Mouse (Mus musculus) inflammation-experienced regulatory T-cells, adult 6 months (primary cell): ENCODE data around the gene Tmem30b. TPM values are rescaled to one million over a fixed set of nuclear protein-coding genes. Genes with fewer than 3 reads are reported as not detected.

ENCODE experiments used
- ATAC-seq: one replicate; pipeline ENCODE4 v1.8.0; 2017
- polyA plus RNA-seq, 3 experiments: library from polyadenylated mRNA; unstranded; fragments of 100-300 nt; shearing (Covaris generic); gene quantifications; one replicate each; pipeline ENCODE4 v1.2.1; 2017

Gene Tmem30b
- polyA plus RNA-seq, 3 experiments from 2014 or later: 0.15 to 0.18 TPM; not detected in 1

- no peak for ATAC-seq
Observed at GRCm38 (mm10) chr12:73516516-73516915, 29.7 kb downstream of the Tmem30b start.

GRCm38 (mm10) chr12:73514722-73515121, 31.5 kb downstream of the Tmem30b start:
- ATAC-seq: no peak

- ATAC-seq: no peak
Observed at GRCm38 (mm10) chr12:73513958-73514357, 32.2 kb downstream of the Tmem30b start.

- ATAC-seq: no peak
Observed at GRCm38 (mm10) chr12:73511467-73512047, 34.6 kb downstream of the Tmem30b start.

GRCm38 (mm10) chr12:73507105-73507504, 39.1 kb downstream of the Tmem30b start:
- ATAC-seq: no peak

GRCm38 (mm10) chr12:73506648-73507047, 39.5 kb downstream of the Tmem30b start:
- no peak for ATAC-seq

GRCm38 (mm10) chr12:73500689-73501326, 45.4 kb downstream of the Tmem30b start:
- no peak for ATAC-seq

GRCm38 (mm10) chr12:73495172-73495571, 51.0 kb downstream of the Tmem30b start:
- no peak for ATAC-seq

- ATAC-seq: peak; percentile 87
Observed at GRCm38 (mm10) chr12:73493929-73494530, 52.2 kb downstream of the Tmem30b start.

Other genes with a start within 250 kb of the Tmem30b start
- 10 to 100 TPM; 70.6 to 96.5 (median 76.2) TPM for gene Prkch, start 38.4 kb upstream of the Tmem30b start, polyA plus RNA-seq